Mouse (Mus musculus) liver, postnatal 0 days (tissue): ENCODE measurements around the gene Ms4a10. TPM values are rescaled to one million over a fixed set of nuclear protein-coding genes. Genes with fewer than 3 reads are reported as not detected.
A peak's percentile ranks its signal among the peaks of the same experiment; 100 is the strongest.

Experiments used
- ATAC-seq: fragments of 200-750 bp; cut with Nextera tagmentation; 2 replicates; pipeline ENCODE4 v1.8.0; 2017; ENCODE audit warnings: mild to moderate bottlenecking, moderate library complexity
- DNase-seq: peaks from one replicate; pipeline ENCODE4 v3.0.0-alpha.2; 2016
- H3K27ac ChIP-seq: fragments of 300-500 bp; sonication (generic); 2 replicates; pipeline ENCODE4 v1.5.1; 2014; ENCODE audit warnings: antibody characterized with exemption, moderate library complexity, mild to moderate bottlenecking, low read depth
- H3K27me3 ChIP-seq: fragments of 300-500 bp; sonication (generic); 2 replicates; pipeline ENCODE4 v1.6.1; 2014; ENCODE audit warnings: low read length, control low read depth, mixed read lengths; ENCODE audit not compliant: insufficient read depth
- H3K36me3 ChIP-seq: fragments of 300-500 bp; sonication (generic); replicated peaks from 2 replicates; pipeline ENCODE4 v1.6.1; 2014; ENCODE audit warnings: mild to moderate bottlenecking, control low read depth, low read length, moderate library complexity, mixed read lengths; ENCODE audit not compliant: insufficient read depth
- H3K4me1 ChIP-seq: fragments of 300-500 bp; sonication (generic); 2 replicates; pipeline ENCODE4 v1.6.1; 2014; ENCODE audit warnings: antibody characterized with exemption, mild to moderate bottlenecking, control low read depth; ENCODE audit not compliant: insufficient read depth
- H3K4me2 ChIP-seq: fragments of 300-500 bp; sonication (generic); 2 replicates; pipeline ENCODE4 v1.6.1; 2014; ENCODE audit warnings: low read depth, mild to moderate bottlenecking, low read length, moderate library complexity, mixed read lengths
- H3K4me3 ChIP-seq: fragments of 300-500 bp; sonication (generic); 2 replicates; pipeline ENCODE4 v1.5.1; 2014; ENCODE audit warnings: low read depth, low read length
- H3K9ac ChIP-seq: fragments of 300-500 bp; sonication (generic); replicated peaks from 2 replicates; pipeline ENCODE4 v1.6.1; 2014; ENCODE audit warnings: mild to moderate bottlenecking, moderate library complexity
- H3K9me3 ChIP-seq: fragments of 300-500 bp; sonication (generic); 2 replicates; pipeline ENCODE4 v1.6.1; 2016; ENCODE audit warnings: mild to moderate bottlenecking, control low read depth, low read length, mixed read lengths
- CTCF ChIP-seq: sonication (generic); IDR thresholded peaks from 2 replicates; pipeline ENCODE4 v1.5.1; 2016; ENCODE audit warnings: antibody characterized with exemption, low read depth
- EP300 ChIP-seq: IDR thresholded peaks from 2 replicates; pipeline ENCODE4 v1.6.1; 2016; ENCODE audit warnings: antibody characterized with exemption, low read depth, mild to moderate bottlenecking
- WGBS: fragments of 180-500 bp; shearing (Covaris S2); extraction: QIAGEN DNeasy Blood & Tissue Kit; methylation state at CpG from one replicate; pipeline ENCODE4 v1.1.7; 2014; ENCODE audit not compliant: insufficient replicate concordance; 5-methylcytosine and 5-hydroxymethylcytosine counted together
- polyA plus RNA-seq: library from polyadenylated mRNA; unstranded; fragments of >200 nt; fragmentation: Nextera tagmentation; extraction: Ambion mirVana; gene quantifications from 2 replicates; pipeline ENCODE4 v1.2.1, GENCODE M21; 2015

Ms4a10 gene
- polyA plus RNA-seq, 1 experiment from 2014 or later = not detected

DNA sequence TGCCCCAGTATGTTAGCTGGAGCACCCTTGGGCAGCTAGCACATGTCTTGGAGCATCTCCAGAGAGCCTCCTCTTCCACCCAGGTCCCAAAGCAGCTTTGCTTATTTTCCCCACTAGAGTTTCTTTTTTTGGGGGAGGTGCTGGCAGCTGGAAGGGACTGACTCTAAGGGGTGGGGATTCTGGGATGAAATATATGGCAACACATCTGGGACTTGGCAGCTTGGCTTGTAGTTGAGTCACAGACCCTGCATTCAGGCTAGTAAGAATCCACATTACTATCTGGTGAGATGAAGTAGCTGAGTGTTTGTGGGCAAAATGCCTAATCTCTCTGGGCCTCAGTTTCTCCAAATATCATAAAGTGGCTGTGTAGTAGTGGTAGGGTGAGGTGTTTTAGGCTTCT is 17.4 kb upstream of the Ms4a10 start:
- H3K4me2 ChIP-seq = no peak overlapping the region
- no peaks in the 10 kb centered on the region for H3K9me3 ChIP-seq
- no peaks in the 10 kb centered on the region for H3K4me1 ChIP-seq
- ATAC-seq (no peak), DNase-seq (no peak)
- no peak for TF ChIP-seq EP300
- no peak for TF ChIP-seq CTCF
- H3K27me3 ChIP-seq = no peaks in the 10 kb centered on the region
- H3K9ac ChIP-seq = no peak overlapping the region
- no peak overlapping the region for H3K27ac ChIP-seq
- no peaks in the 10 kb centered on the region for H3K36me3 ChIP-seq
- H3K4me3 ChIP-seq = no peak overlapping the region

DNA sequence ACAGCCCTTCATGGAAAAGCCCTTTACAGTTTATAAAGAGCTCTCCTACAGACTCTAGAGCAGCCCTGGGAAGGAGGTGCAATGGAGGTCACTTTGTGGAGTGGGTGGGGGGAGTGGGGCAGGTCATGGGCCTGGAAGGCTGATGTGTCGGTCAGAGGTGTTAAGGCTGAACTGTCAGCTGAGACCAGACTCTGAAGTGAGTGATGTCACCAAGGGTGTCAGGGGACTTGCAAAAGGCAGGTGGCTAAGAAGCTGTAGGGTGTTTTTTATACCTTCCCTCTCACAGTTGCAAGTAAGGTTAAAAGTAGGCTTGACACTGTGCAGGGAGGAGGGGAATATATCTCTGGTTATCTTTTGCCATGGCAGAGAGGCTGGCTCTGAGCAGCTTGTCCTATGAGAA is 16.3 kb upstream of the Ms4a10 start:
- Histone ChIP-seq H3K27me3 (no peaks in the 10 kb centered on the region), H3K27ac (no peak overlapping the region), H3K4me1 (no peaks in the 10 kb centered on the region), H3K36me3 (no peaks in the 10 kb centered on the region), H3K9ac (no peak overlapping the region), H3K4me3 (no peak overlapping the region), H3K4me2 (no peak overlapping the region), H3K9me3 (no peaks in the 10 kb centered on the region)
- ATAC-seq = no peak
- no peak for TF ChIP-seq CTCF
- TF ChIP-seq EP300 = no peak
- 60% methylated on average over 1 of the region's 1 CpGs for WGBS
- no peak for DNase-seq

GRCm38 (mm10) chr19:10988563-10988962 is 14.1 kb upstream of the Ms4a10 start:
- no peaks in the 10 kb centered on the region for H3K9me3 ChIP-seq
- no peak for ATAC-seq
- H3K4me1 ChIP-seq = no peaks in the 10 kb centered on the region

GRCm38 (mm10) chr19:10985889-10986288 is 11.4 kb upstream of the Ms4a10 start:
- no peaks in the 10 kb centered on the region for H3K9me3 ChIP-seq

More at GRCm38 (mm10) chr19:10988563-10988962, 14.1 kb upstream of the Ms4a10 start:
- no peak overlapping the region for H3K4me2 ChIP-seq
- WGBS = 64% methylated on average over 1 of the region's 1 CpGs
- no peaks in the 10 kb centered on the region for H3K27me3 ChIP-seq
- TF ChIP-seq CTCF = no peak
- no peak for TF ChIP-seq EP300
- no peak overlapping the region for H3K27ac ChIP-seq
- H3K36me3 ChIP-seq = no peaks in the 10 kb centered on the region
- DNase-seq = no peak
- no peak overlapping the region for H3K9ac ChIP-seq
- no peak overlapping the region for H3K4me3 ChIP-seq

DNA sequence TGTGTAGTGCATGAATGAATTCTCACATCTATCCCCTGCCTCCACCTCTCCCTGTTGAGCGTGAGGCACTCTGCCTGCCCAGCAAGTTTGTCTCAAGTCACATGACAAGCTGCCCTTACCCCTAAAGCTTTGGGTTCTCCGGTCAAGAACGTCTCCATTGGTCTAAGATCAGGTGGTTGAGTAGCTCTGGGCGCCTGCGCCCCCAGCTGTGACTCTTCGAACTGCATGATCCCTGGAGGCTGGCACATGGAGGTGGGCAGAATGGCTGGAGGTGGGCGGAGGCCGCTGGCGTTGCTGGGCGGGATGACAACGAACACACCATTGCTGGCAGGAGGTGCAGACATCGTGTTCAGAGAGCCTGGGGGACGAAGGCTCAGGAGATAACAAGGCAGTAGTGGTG is 10.1 kb upstream of the Ms4a10 start:
- peaks cover 8% of the 10 kb centered on the region for H3K4me1 ChIP-seq
- H3K4me3 ChIP-seq = no peak overlapping the region
- TF ChIP-seq CTCF (peak; percentile 9; the same call in 1 of the 2 replicates), EP300 (no peak)
- H3K27ac ChIP-seq = no peak overlapping the region
- DNase-seq (no peak), ATAC-seq (no peak)
- no peak overlapping the region for H3K9ac ChIP-seq
- H3K27me3 ChIP-seq = no peaks in the 10 kb centered on the region
- WGBS = 75% methylated on average over 13 of the region's 13 CpGs
- no peaks in the 10 kb centered on the region for H3K36me3 ChIP-seq
- H3K4me2 ChIP-seq = no peak overlapping the region
- no peaks in the 10 kb centered on the region for H3K9me3 ChIP-seq

More at GRCm38 (mm10) chr19:10985889-10986288, 11.4 kb upstream of the Ms4a10 start:
- DNase-seq = no peak
- 86% methylated on average over 4 of the region's 4 CpGs for WGBS
- TF ChIP-seq CTCF (no peak), EP300 (no peak)
- Histone ChIP-seq H3K27ac (no peak overlapping the region), H3K9ac (no peak overlapping the region), H3K27me3 (no peaks in the 10 kb centered on the region), H3K36me3 (no peaks in the 10 kb centered on the region), H3K4me3 (no peak overlapping the region), H3K4me2 (no peak overlapping the region), H3K4me1 (no peaks in the 10 kb centered on the region)
- no peak for ATAC-seq

DNA sequence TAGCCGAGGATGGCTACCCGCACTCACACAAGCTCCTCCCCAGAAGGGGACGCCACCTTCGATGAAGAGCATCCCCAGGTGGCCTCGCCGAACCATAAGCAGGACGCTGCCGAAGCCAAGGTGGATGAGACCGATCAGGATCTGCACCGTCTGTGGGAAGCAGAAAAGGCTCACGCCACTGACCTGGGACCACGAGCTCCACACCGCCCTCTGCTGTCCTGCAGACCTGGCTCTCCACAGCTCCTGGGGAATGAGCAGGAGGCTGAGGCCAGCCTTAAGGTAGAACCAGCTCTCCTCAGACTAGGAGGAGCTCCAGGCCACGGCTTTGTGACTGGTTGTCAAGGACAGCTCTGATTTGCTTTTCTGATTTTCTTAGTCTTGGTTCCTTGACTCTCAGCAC is 8.7 kb upstream of the Ms4a10 start:
- peak; percentile 47 for DNase-seq
- TF ChIP-seq CTCF = peak; percentile 72
- TF ChIP-seq EP300 = no peak
- Histone ChIP-seq H3K9ac (no peak overlapping the region), H3K27ac (no peak overlapping the region), H3K9me3 (no peaks in the 10 kb centered on the region), H3K4me3 (no peak overlapping the region), H3K4me1 (peaks cover 10% of the 10 kb centered on the region), H3K4me2 (0 out of 2 replicates have a peak overlapping the region, but pooled peaks have one; percentile 23), H3K36me3 (no peaks in the 10 kb centered on the region), H3K27me3 (no peaks in the 10 kb centered on the region)
- WGBS = 27% methylated on average over 14 of the region's 14 CpGs
- no peak for ATAC-seq

DNA sequence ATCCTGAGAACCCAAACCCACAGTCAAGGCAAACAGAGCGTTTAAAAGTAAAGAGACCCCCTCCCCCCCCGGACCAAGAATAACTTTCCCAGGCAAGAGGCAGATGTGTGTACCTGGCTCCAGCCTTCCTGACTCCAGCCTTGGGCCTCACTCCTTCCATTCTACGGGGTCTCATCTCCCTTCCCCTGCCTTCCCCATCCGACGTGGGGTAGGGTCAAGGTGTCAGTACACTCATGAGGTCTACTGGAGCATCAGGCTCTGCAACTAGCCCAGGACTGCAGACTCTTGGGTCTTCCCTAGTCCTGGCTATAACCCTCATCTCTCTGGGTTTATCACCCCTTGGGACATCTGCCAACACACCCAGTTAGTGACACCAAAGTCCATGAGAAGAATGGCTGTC is 5.7 kb upstream of the Ms4a10 start:
- ATAC-seq (no peak), DNase-seq (no peak)
- Histone ChIP-seq H3K4me1 (peaks cover 10% of the 10 kb centered on the region), H3K4me2 (peak overlapping the region; percentile 26; the same call in 1 of the 2 replicates), H3K9ac (no peak overlapping the region), H3K27me3 (no peaks in the 10 kb centered on the region), H3K9me3 (no peaks in the 10 kb centered on the region), H3K27ac (no peak overlapping the region), H3K4me3 (no peak overlapping the region), H3K36me3 (no peaks in the 10 kb centered on the region)
- 47% methylated on average over 5 of the region's 5 CpGs for WGBS
- no peak for TF ChIP-seq EP300
- no peak for TF ChIP-seq CTCF
